Mouse (Mus musculus): ENCODE results near the gene Prickle2. TPM values are rescaled to one million over a fixed set of nuclear protein-coding genes. Genes with fewer than 3 reads are reported as not detected.

Gene Prickle2
- polyA plus RNA-seq, 1 experiment from 2014 or later, result 7.0 TPM

DNA sequence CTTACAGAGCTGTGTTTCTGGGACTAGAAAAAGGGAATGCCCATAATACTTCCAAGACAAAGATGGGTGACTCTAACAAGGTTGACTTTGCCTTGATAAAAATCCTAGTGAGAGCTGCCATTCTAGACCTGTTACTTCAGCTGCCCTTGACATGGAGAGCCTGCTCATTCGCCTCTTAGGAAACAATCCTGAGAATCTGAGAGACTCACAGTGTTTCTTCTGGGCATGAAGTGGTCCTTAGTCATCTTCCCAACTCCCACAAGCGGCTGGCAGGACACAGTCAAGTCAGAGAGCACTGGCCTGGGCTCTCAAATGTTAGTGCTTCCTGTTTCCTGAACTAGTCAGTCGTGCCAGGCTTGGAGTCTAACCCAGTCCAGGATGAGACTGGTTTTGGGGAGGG lies 281.0 kb downstream of the Prickle2 start:
- no peak overlapping the region for H3K4me2 ChIP-seq (ENCODE audit: low read depth)
- no peaks in the 10 kb centered on the region for H3K27me3 ChIP-seq (ENCODE audit: control insufficient read depth, insufficient read depth, low read length)
- 76% methylated on average over 3 of the region's 3 CpGs for WGBS
- H3K36me3 ChIP-seq (ENCODE audit: control insufficient read depth, insufficient read depth, low read length), result no peaks in the 10 kb centered on the region
- DNase-seq (ENCODE audit: low spot score), result no peak
- H3K9ac ChIP-seq (ENCODE audit: low read length), result no peak overlapping the region
- H3K4me3 ChIP-seq (ENCODE audit: low read depth, low read length), result no peak overlapping the region
- ATAC-seq (ENCODE audit: insufficient read depth, low FRiP score, low TSS enrichment), result no peak
- no peaks in the 10 kb centered on the region for H3K4me1 ChIP-seq (ENCODE audit: control insufficient read depth, insufficient read depth, low read length)
- no peaks in the 10 kb centered on the region for H3K9me3 ChIP-seq (ENCODE audit: control insufficient read depth, low read length)
- no peak overlapping the region for H3K27ac ChIP-seq (ENCODE audit: low read depth, low read length)

DNA sequence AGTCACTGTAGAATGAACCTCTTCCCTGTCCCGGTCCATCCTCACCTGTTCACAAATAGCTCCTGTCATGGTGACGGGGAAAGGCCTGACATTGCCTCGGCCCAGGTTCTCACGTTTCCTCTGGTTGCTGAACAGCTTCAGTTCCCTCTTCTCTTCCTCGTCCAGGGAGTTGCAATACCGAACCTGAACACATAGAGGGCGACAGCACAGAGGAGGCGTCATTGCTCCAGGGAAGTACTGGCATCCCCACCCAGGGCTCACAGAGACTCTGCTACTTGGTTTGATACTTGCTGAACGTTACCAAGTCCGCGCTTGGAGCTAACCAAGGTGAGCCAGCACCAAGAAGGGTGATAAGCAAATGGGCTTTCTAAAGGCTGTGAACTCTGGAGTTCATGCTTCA lies 283.7 kb downstream of the Prickle2 start:
- H3K9me3 ChIP-seq (ENCODE audit: control insufficient read depth, low read length), result no peaks in the 10 kb centered on the region
- DNase-seq (ENCODE audit: low spot score), result peak; percentile 37
- H3K36me3 ChIP-seq (ENCODE audit: control insufficient read depth, insufficient read depth, low read length), result no peaks in the 10 kb centered on the region
- WGBS, result 46% methylated on average over 11 of the region's 11 CpGs
- no peak overlapping the region for H3K4me2 ChIP-seq (ENCODE audit: low read depth)
- no peaks in the 10 kb centered on the region for H3K27me3 ChIP-seq (ENCODE audit: control insufficient read depth, insufficient read depth, low read length)
- ATAC-seq (ENCODE audit: insufficient read depth, low FRiP score, low TSS enrichment), result no peak
- no peak overlapping the region for H3K4me3 ChIP-seq (ENCODE audit: low read depth, low read length)
- no peak overlapping the region for H3K27ac ChIP-seq (ENCODE audit: low read depth, low read length)
- H3K9ac ChIP-seq (ENCODE audit: low read length), result no peak overlapping the region
- no peaks in the 10 kb centered on the region for H3K4me1 ChIP-seq (ENCODE audit: control insufficient read depth, insufficient read depth, low read length)

GRCm38 (mm10) chr6:92420106-92420505 lies 285.8 kb downstream of the Prickle2 start:
- WGBS, result 88% methylated on average over 12 of the region's 12 CpGs
- no peak overlapping the region for H3K4me2 ChIP-seq (ENCODE audit: low read depth)
- H3K36me3 ChIP-seq (ENCODE audit: control insufficient read depth, insufficient read depth, low read length), result no peaks in the 10 kb centered on the region
- DNase-seq (ENCODE audit: low spot score) (no peak), ATAC-seq (ENCODE audit: insufficient read depth, low FRiP score, low TSS enrichment) (no peak)
- H3K4me1 ChIP-seq (ENCODE audit: control insufficient read depth, insufficient read depth, low read length), result no peaks in the 10 kb centered on the region
- no peak overlapping the region for H3K9ac ChIP-seq (ENCODE audit: low read length)
- no peak overlapping the region for H3K27ac ChIP-seq (ENCODE audit: low read depth, low read length)
- H3K27me3 ChIP-seq (ENCODE audit: control insufficient read depth, insufficient read depth, low read length), result no peaks in the 10 kb centered on the region
- H3K4me3 ChIP-seq (ENCODE audit: low read depth, low read length), result no peak overlapping the region
- no peaks in the 10 kb centered on the region for H3K9me3 ChIP-seq (ENCODE audit: control insufficient read depth, low read length)

DNA sequence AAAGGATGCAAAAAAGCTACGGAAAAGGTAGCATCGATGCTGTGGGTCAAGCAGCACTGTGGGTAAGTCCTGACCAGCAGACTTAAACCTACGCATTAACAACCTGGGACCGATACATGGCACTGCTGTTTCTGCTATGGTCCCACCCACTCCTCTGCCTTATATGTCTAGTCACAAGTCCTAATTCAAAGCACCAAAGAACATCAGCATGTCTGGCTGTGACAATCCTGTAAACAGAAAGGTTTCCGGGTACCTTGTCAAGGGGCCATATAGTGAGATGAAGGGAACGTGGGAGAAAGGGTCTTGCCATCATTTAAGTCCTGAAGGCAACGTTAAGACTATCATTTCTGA lies 290.6 kb downstream of the Prickle2 start:
- ATAC-seq (ENCODE audit: insufficient read depth, low FRiP score, low TSS enrichment) (no peak), DNase-seq (ENCODE audit: low spot score) (no peak)
- no peak overlapping the region for H3K4me2 ChIP-seq (ENCODE audit: low read depth)
- 87% methylated on average over 7 of the region's 7 CpGs for WGBS
- H3K4me1 ChIP-seq (ENCODE audit: control insufficient read depth, insufficient read depth, low read length), result no peaks in the 10 kb centered on the region
- H3K27me3 ChIP-seq (ENCODE audit: control insufficient read depth, insufficient read depth, low read length), result no peaks in the 10 kb centered on the region
- H3K9me3 ChIP-seq (ENCODE audit: control insufficient read depth, low read length), result no peaks in the 10 kb centered on the region
- H3K9ac ChIP-seq (ENCODE audit: low read length), result no peak overlapping the region
- peaks cover 2% of the 10 kb centered on the region; the same call in 1 of the 2 replicates for H3K36me3 ChIP-seq (ENCODE audit: control insufficient read depth, insufficient read depth, low read length)
- H3K4me3 ChIP-seq (ENCODE audit: low read depth, low read length), result no peak overlapping the region
- no peak overlapping the region for H3K27ac ChIP-seq (ENCODE audit: low read depth, low read length)

GRCm38 (mm10) chr6:92414478-92415404 lies 291.2 kb downstream of the Prickle2 start:
- ATAC-seq (ENCODE audit: insufficient read depth, low FRiP score, low TSS enrichment) (no peak), DNase-seq (ENCODE audit: low spot score) (peak; percentile 21)
- Histone ChIP-seq H3K27me3 (ENCODE audit: control insufficient read depth, insufficient read depth, low read length) (no peaks in the 10 kb centered on the region), H3K4me1 (ENCODE audit: control insufficient read depth, insufficient read depth, low read length) (no peaks in the 10 kb centered on the region), H3K27ac (ENCODE audit: low read depth, low read length) (no peak overlapping the region), H3K4me2 (ENCODE audit: low read depth) (no peak overlapping the region), H3K9ac (ENCODE audit: low read length) (no peak overlapping the region), H3K4me3 (ENCODE audit: low read depth, low read length) (no peak overlapping the region), H3K36me3 (ENCODE audit: control insufficient read depth, insufficient read depth, low read length) (peaks cover 2% of the 10 kb centered on the region; the same call in 1 of the 2 replicates), H3K9me3 (ENCODE audit: control insufficient read depth, low read length) (no peaks in the 10 kb centered on the region)
- WGBS, result 37% methylated on average over 8 of the region's 8 CpGs

GRCm38 (mm10) chr6:92413982-92414381 lies 292.0 kb downstream of the Prickle2 start:
- DNase-seq (ENCODE audit: low spot score) (no peak), ATAC-seq (ENCODE audit: insufficient read depth, low FRiP score, low TSS enrichment) (no peak)
- no peak overlapping the region for H3K27ac ChIP-seq (ENCODE audit: low read depth, low read length)
- H3K36me3 ChIP-seq (ENCODE audit: control insufficient read depth, insufficient read depth, low read length), result peaks cover 2% of the 10 kb centered on the region; the same call in 1 of the 2 replicates
- WGBS, result 72% methylated on average over 1 of the region's 1 CpGs
- H3K4me3 ChIP-seq (ENCODE audit: low read depth, low read length), result no peak overlapping the region
- no peak overlapping the region for H3K9ac ChIP-seq (ENCODE audit: low read length)
- no peak overlapping the region for H3K4me2 ChIP-seq (ENCODE audit: low read depth)
- H3K4me1 ChIP-seq (ENCODE audit: control insufficient read depth, insufficient read depth, low read length), result no peaks in the 10 kb centered on the region
- H3K27me3 ChIP-seq (ENCODE audit: control insufficient read depth, insufficient read depth, low read length), result no peaks in the 10 kb centered on the region
- no peaks in the 10 kb centered on the region for H3K9me3 ChIP-seq (ENCODE audit: control insufficient read depth, low read length)

- no peak overlapping the region for H3K4me2 ChIP-seq (ENCODE audit: low read depth)
- no peaks in the 10 kb centered on the region for H3K27me3 ChIP-seq (ENCODE audit: control insufficient read depth, insufficient read depth, low read length)
- no peak overlapping the region for H3K9ac ChIP-seq (ENCODE audit: low read length)
- H3K4me1 ChIP-seq (ENCODE audit: control insufficient read depth, insufficient read depth, low read length), result no peaks in the 10 kb centered on the region
- DNase-seq (ENCODE audit: low spot score) (no peak), ATAC-seq (ENCODE audit: insufficient read depth, low FRiP score, low TSS enrichment) (no peak)
- H3K27ac ChIP-seq (ENCODE audit: low read depth, low read length), result no peak overlapping the region
- WGBS, result 88% methylated on average over 3 of the region's 3 CpGs
- peaks cover 2% of the 10 kb centered on the region; the same call in 1 of the 2 replicates for H3K36me3 ChIP-seq (ENCODE audit: control insufficient read depth, insufficient read depth, low read length)
- no peak overlapping the region for H3K4me3 ChIP-seq (ENCODE audit: low read depth, low read length)
- no peaks in the 10 kb centered on the region for H3K9me3 ChIP-seq (ENCODE audit: control insufficient read depth, low read length)
Measured at GRCm38 (mm10) chr6:92409788-92410187, 296.2 kb downstream of the Prickle2 start.

DNA sequence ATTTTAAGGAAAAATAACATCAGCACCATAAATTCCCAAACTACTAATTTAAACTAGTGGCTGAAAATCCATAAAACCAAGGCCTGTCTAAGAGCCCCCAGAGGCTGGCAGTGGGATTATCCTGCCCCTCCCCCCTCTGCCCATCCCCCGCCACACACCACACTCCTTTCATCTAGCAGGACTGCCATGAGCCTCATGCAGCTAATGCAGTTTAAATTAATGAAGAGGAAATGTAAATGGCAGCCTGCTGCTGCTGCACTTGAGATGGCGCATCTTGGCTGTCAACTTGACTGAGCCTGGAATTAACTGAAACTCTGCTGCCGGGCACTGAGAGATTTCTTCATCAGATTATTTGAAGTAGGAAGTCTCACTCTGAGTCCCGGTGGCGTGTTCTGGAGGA lies 298.7 kb downstream of the Prickle2 start:
- H3K27me3 ChIP-seq (ENCODE audit: control insufficient read depth, insufficient read depth, low read length), result no peaks in the 10 kb centered on the region
- DNase-seq (ENCODE audit: low spot score), result peak; percentile 31
- WGBS, result 72% methylated on average over 5 of the region's 5 CpGs
- ATAC-seq (ENCODE audit: insufficient read depth, low FRiP score, low TSS enrichment), result no peak
- no peaks in the 10 kb centered on the region for H3K9me3 ChIP-seq (ENCODE audit: control insufficient read depth, low read length)
- H3K36me3 ChIP-seq (ENCODE audit: control insufficient read depth, insufficient read depth, low read length), result peaks cover 2% of the 10 kb centered on the region; the same call in 1 of the 2 replicates
- no peak overlapping the region for H3K9ac ChIP-seq (ENCODE audit: low read length)
- H3K4me2 ChIP-seq (ENCODE audit: low read depth), result no peak overlapping the region
- H3K4me3 ChIP-seq (ENCODE audit: low read depth, low read length), result no peak overlapping the region
- no peak overlapping the region for H3K27ac ChIP-seq (ENCODE audit: low read depth, low read length)
- no peaks in the 10 kb centered on the region for H3K4me1 ChIP-seq (ENCODE audit: control insufficient read depth, insufficient read depth, low read length)

GRCm38 (mm10) chr6:92405571-92405970 lies 300.4 kb downstream of the Prickle2 start:
- no peaks in the 10 kb centered on the region for H3K4me1 ChIP-seq (ENCODE audit: control insufficient read depth, insufficient read depth, low read length)
- ATAC-seq (ENCODE audit: insufficient read depth, low FRiP score, low TSS enrichment) (no peak), DNase-seq (ENCODE audit: low spot score) (no peak)
- H3K27ac ChIP-seq (ENCODE audit: low read depth, low read length), result no peak overlapping the region
- no peak overlapping the region for H3K4me2 ChIP-seq (ENCODE audit: low read depth)
- 80% methylated on average over 8 of the region's 8 CpGs for WGBS
- no peaks in the 10 kb centered on the region for H3K9me3 ChIP-seq (ENCODE audit: control insufficient read depth, low read length)
- no peaks in the 10 kb centered on the region; the same call in 1 of the 2 replicates for H3K36me3 ChIP-seq (ENCODE audit: control insufficient read depth, insufficient read depth, low read length)
- H3K9ac ChIP-seq (ENCODE audit: low read length), result no peak overlapping the region
- H3K4me3 ChIP-seq (ENCODE audit: low read depth, low read length), result no peak overlapping the region
- no peaks in the 10 kb centered on the region for H3K27me3 ChIP-seq (ENCODE audit: control insufficient read depth, insufficient read depth, low read length)

Measured in neural tube, embryonic 11.5 days (tissue).